Mouse (Mus musculus): ENCODE measurements around the gene Arrb2. TPM values are rescaled to one million over a fixed set of nuclear protein-coding genes. Genes with fewer than 3 reads are reported as not detected.
"Not testable (repeated sequence)": the region's sequence is repeated elsewhere in the genome, so short reads cannot be mapped to it uniquely, and the experiment has no call there.

The Arrb2 gene
- polyA plus RNA-seq (2016; fragmentation: Nextera tagmentation; extraction: Ambion mirVana), result 11.5 and 19.3 TPM in 2 replicates

DNA sequence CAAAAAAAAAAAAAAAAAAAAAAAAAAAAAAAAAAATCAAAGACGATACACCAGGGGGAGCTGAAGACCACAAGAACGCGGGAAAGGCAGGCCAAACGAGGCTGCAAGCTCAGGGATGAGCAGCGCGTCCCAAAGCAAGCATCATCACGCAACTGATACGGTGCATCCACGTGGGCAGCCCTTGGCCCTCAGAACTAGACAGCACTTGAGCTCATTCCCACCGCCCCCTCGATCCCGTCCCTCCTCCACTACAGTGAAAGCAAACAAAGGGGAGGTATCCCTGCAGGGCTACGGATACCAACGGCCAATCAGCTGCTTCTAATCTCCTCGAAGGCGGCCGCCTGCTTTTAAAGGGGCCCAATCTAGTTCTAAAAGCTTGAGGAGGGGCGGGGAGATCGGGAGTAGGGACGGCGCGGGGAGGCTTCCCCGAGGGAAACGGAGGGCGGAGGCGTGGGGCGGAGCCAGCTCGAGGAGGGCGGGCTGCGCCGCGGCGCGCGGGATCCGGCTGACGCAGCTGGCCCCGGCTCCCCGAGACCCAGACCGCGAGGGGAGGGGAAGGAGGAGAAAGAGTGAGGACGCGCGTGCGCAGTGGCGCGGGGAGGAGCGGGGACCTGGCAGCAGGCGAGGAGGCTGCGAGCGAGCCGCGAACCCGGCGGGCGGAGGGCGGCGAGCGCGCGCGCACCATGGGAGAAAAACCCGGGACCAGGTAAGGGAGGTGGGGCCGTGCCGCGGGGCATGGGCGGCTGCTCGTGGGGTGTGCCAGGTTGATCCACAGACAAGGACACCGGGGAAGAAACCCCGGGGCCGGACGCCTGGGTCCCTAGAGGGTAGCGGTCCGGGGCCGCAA, at the start of gene Arrb2:
Gene Arrb2, plus strand, starts transcription at position 588 of the 847 bp plus-strand sequence.
- H3K4me3 ChIP-seq, result peak within 1 kb of the TSS; percentile 80

DNA sequence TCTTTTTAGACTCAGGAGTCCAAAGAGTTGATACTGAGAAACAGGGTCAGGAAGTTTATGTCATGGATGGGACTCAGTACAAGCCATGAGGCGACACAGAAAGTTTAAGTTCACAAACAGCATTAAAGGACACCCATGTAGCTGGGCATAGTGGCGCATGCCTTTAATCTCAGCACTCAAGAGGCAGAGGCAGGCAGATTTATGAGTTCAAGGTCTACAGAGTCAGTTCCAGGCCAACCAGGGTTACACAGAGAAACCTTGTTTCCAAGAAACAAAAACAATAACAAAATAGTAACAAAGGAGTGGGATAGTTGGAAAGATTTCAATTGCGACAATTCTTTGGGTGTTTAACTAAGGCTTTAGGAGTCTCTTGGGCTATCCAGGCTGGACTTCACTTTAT, 48.3 kb upstream of the Arrb2 start:
- no peak overlapping the region for H3K27ac ChIP-seq
- H3K9me3 ChIP-seq, result no peaks in the 10 kb centered on the region
- H3K4me1 ChIP-seq, result 0 out of 2 replicates have a peak, but pooled peaks cover 2% of the 10 kb centered on the region
- WGBS, result 93% methylated on average over 3 of the region's 3 CpGs
- H3K27me3 ChIP-seq (ENCODE audit: insufficient read depth, poor library complexity, severe bottlenecking), result no peaks in the 10 kb centered on the region
- H3K4me3 ChIP-seq, result no peak overlapping the region
- no peak for DNase-seq (ENCODE audit: low spot score)
- peaks cover 25% of the 10 kb centered on the region for H3K36me3 ChIP-seq

More for the DNA sequence above, at the start of gene Arrb2:
- under 1% methylated on average over 74 of the region's 75 CpGs for WGBS
- H3K27me3 ChIP-seq (ENCODE audit: insufficient read depth, poor library complexity, severe bottlenecking), result peaks cover 10% of the 10 kb centered on the region; the same call in 1 of the 2 replicates
- peaks cover 20% of the 10 kb centered on the region for H3K4me1 ChIP-seq
- H3K36me3 ChIP-seq, result peaks cover 14% of the 10 kb centered on the region
- H3K9me3 ChIP-seq, result no peaks in the 10 kb centered on the region
- DNase-seq (ENCODE audit: low spot score), result peak; percentile 98
- H3K27ac ChIP-seq, result peak within 1 kb of the TSS; percentile 91

DNA sequence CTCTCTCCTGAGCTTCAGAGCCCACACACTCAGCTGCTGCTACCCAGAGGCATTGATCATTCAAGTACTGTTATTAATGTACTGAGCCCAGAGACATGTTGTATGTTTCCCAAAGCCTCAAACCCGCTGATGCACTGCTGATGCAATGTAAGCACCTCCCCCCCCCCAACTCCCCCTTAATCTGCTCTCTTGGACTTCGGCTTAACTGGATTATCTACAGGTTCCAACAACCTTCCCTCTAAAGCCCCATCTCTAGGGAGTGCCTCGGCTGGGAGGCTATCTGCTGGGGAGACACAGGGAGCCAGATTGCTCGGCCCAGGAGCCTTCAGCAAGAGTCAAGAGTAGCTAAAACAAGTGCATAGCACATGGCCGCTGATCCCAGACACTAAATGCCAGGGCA, 45.0 kb upstream of the Arrb2 start:
- no peak overlapping the region for H3K4me3 ChIP-seq
- WGBS, result 70% methylated on average over 5 of the region's 5 CpGs
- no peaks in the 10 kb centered on the region for H3K9me3 ChIP-seq
- DNase-seq (ENCODE audit: low spot score), result no peak
- H3K4me1 ChIP-seq, result no peaks in the 10 kb centered on the region
- H3K36me3 ChIP-seq, result peaks cover 42% of the 10 kb centered on the region
- H3K27me3 ChIP-seq (ENCODE audit: insufficient read depth, poor library complexity, severe bottlenecking), result no peaks in the 10 kb centered on the region
- H3K27ac ChIP-seq, result no peak overlapping the region

DNA sequence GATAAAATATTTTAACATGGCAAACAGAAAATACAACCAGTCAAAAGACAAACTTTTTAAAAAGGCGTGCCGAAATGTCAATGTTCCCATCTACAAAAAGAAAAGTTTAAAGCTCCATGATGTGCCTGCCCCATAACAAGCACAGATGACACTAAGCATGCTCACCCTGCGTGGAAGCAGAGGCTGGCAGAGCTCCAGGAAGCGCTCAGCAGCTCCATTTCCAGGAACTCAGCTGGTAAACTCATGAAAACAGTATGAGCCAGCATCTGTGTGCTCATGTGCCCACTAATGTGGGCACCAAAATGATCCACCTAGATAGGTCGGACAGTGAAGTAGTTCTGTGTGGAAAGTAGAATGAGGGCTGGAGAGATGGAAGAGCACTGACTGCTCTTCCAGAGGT, 43.0 kb upstream of the Arrb2 start:
- no peaks in the 10 kb centered on the region for H3K27me3 ChIP-seq (ENCODE audit: insufficient read depth, poor library complexity, severe bottlenecking)
- H3K4me1 ChIP-seq, result no peaks in the 10 kb centered on the region
- H3K27ac ChIP-seq, result no peak overlapping the region
- peaks cover 59% of the 10 kb centered on the region for H3K36me3 ChIP-seq
- no peak overlapping the region for H3K4me3 ChIP-seq
- 89% methylated on average over 5 of the region's 5 CpGs for whole genome bisulfite sequencing
- no peaks in the 10 kb centered on the region for H3K9me3 ChIP-seq
- no peak for DNase-seq (ENCODE audit: low spot score)

DNA sequence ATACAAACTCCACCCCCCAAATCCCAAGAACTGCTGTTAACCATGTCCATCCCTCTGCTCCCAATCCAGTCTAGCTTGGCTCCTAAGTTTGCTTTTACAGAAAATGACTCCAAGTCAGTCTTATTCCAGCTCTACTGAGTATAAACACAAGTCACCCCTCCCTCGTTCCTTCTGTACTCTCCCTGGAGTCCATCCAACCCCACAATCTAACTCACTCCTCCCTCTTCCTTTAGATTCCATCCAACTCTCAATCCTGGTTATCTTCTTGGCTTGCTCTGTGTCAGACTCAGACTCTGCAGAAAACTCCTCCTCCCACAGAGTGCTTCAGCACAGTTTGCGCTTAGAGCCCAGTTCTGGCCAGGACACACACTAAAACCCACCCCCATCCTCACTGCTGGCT, 28.8 kb upstream of the Arrb2 start:
- peaks cover 68% of the 10 kb centered on the region for H3K36me3 ChIP-seq
- no peaks in the 10 kb centered on the region for H3K9me3 ChIP-seq
- H3K4me3 ChIP-seq, result no peak overlapping the region
- H3K4me1 ChIP-seq, result peaks cover 6% of the 10 kb centered on the region
- no peak overlapping the region for H3K27ac ChIP-seq
- DNase-seq (ENCODE audit: low spot score), result no peak
- 67% methylated on average over 2 of the region's 2 CpGs for WGBS
- no peaks in the 10 kb centered on the region for H3K27me3 ChIP-seq (ENCODE audit: insufficient read depth, poor library complexity, severe bottlenecking)

DNA sequence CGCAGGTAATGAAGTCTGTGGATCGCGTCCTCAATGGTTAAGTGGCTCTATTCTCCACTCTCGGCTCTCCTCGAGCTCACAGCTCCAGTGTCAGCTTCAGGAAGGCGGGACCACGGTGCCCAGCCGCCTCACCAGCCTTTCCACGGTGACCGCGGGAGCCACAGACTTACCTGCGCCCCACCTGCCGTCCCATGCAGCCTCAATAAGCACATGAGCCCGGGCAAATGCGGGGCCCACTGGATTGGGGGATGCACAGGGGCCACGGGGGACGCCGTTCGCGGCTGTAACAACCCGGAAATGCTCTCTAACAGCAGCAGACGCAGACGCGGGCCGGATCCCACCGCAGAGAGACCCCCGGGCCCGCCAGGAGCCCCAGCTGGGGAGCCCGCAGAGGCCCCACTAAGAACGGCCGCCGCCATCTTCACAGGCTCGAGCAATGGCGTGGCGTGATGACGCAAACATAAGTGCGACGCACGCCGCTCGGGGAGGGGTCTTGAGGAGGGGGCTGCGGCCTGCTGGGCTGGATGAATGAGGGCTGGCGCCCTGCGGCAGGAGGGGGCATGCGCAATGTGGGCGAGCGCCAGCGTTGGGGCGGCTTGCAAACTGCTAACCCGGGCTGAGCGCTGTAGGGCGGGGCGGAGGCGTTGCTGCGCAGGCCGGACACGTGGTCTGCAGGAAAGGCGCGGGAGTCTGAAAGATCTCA, 22.7 kb upstream of the Arrb2 start, which contains the start of gene Pelp1:
Gene Pelp1, minus strand, starts transcription at position 438 of the 703 bp plus-strand sequence.
- WGBS, result under 1% methylated on average over 59 of the region's 59 CpGs
- DNase-seq (ENCODE audit: low spot score), result peak; percentile 98
- Histone ChIP-seq H3K9me3 (no peaks in the 10 kb centered on the region), H3K27me3 (ENCODE audit: insufficient read depth, poor library complexity, severe bottlenecking) (no peaks in the 10 kb centered on the region), H3K4me3 (peak within 1 kb of the TSS; percentile 100), H3K36me3 (peaks cover 21% of the 10 kb centered on the region), H3K27ac (peak within 1 kb of the TSS; percentile 98), H3K4me1 (peaks cover 13% of the 10 kb centered on the region)

DNA sequence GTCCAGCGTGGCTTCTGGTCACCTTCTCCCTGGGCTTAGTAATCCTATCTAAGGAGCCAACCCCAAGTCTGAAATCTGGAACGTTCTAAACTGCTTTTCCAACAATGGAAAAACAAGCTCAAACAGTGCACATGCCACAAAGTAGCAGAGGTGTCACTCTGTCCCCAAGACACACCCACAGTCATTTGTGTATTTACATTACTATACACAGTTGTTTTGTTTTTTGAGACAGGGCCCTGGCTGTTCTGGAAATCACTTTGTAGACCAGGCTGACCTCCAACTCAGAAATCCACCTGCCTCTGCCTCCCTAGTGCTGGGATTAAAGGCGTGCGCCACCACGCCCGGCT, 22.2 kb upstream of the Arrb2 start:
- no peaks in the 10 kb centered on the region for H3K9me3 ChIP-seq
- peaks cover 13% of the 10 kb centered on the region for H3K4me1 ChIP-seq
- 60% methylated on average over 6 of the region's 6 CpGs for WGBS
- H3K27me3 ChIP-seq (ENCODE audit: insufficient read depth, poor library complexity, severe bottlenecking), result no peaks in the 10 kb centered on the region
- no peak for DNase-seq (ENCODE audit: low spot score)
- H3K4me3 ChIP-seq, result peak overlapping the region; percentile 100
- peaks cover 16% of the 10 kb centered on the region for H3K36me3 ChIP-seq
- H3K27ac ChIP-seq, result peak overlapping the region; percentile 98

DNA sequence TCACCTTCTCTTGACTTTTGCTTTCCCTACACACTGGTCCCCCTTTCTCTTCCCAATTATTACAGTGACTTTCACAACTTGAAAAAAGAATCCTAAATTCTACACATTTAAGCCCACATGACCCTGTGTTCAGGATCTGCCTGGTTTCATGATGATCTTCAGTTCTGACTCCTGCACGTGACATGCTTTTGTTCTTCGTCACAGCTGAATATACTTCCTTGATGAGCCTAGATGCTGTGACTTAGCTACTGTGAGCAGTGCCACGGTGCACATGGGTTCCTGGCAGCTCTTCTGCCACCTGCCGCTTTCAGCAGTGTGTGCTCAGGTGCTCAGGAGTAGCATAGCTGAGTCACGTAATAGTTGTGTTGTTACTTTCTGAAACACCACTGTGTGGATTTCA, 19.8 kb upstream of the Arrb2 start:
- Histone ChIP-seq H3K9me3 (no peaks in the 10 kb centered on the region), H3K27ac (no peak overlapping the region), H3K36me3 (0 out of 2 replicates have a peak, but pooled peaks cover under 1% of the 10 kb centered on the region), H3K4me1 (peaks cover 13% of the 10 kb centered on the region), H3K27me3 (ENCODE audit: insufficient read depth, poor library complexity, severe bottlenecking) (no peaks in the 10 kb centered on the region), H3K4me3 (no peak overlapping the region)
- no peak for DNase-seq (ENCODE audit: low spot score)
- WGBS, result 78% methylated on average over 5 of the region's 5 CpGs

DNA sequence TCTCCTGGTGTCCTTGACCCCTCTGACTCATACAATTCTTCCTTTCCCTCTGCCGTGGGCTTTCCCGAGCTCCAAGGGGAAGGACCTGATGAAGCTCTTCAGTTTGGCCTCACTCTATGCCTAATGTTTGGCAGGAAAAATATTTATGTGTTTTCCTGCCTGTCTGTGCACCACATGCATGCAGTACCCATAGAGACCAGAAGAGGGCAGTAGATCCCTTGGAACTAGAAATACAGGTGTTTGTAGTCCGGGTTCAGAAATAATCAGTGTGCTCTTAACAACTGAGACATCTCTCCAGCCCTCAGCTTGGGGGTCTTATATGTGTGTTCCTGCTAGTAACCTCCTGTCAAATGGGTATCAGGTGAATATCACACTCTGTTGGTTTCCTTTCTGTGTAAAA, 18.5 kb upstream of the Arrb2 start:
- Histone ChIP-seq H3K9me3 (no peaks in the 10 kb centered on the region), H3K27ac (no peak overlapping the region), H3K27me3 (ENCODE audit: insufficient read depth, poor library complexity, severe bottlenecking) (no peaks in the 10 kb centered on the region), H3K4me1 (peaks cover 3% of the 10 kb centered on the region), H3K36me3 (no peaks in the 10 kb centered on the region), H3K4me3 (no peak overlapping the region)
- DNase-seq (ENCODE audit: low spot score), result no peak
- whole genome bisulfite sequencing, result 3% methylated on average over 3 of the region's 3 CpGs

DNA sequence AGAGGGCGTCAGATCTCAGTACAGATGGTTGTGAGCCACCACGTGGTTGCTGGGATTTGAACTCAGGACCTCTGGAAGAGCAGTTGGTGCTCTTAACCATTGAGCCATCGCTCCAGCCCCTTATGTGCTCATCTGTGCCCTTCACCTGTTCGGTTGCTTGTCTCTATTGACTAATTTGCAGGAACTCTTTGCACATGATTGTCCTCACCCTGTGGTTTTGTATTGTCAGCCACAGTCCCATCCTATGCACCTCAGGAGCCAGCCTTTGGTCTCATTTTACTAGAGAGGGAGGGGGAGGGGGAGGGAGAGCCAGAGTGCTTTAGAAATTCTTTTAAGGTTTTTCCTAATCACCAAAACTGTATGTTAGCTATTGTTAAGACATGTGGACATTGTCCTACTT, 14.2 kb upstream of the Arrb2 start:
- no peaks in the 10 kb centered on the region for H3K4me1 ChIP-seq
- no peaks in the 10 kb centered on the region for H3K36me3 ChIP-seq
- 63% methylated on average over 4 of the region's 4 CpGs for whole genome bisulfite sequencing
- H3K27me3 ChIP-seq (ENCODE audit: insufficient read depth, poor library complexity, severe bottlenecking), result no peaks in the 10 kb centered on the region
- DNase-seq (ENCODE audit: low spot score), result no peak
- H3K9me3 ChIP-seq, result no peaks in the 10 kb centered on the region
- H3K4me3 ChIP-seq, result no peak overlapping the region
- no peak overlapping the region for H3K27ac ChIP-seq

DNA sequence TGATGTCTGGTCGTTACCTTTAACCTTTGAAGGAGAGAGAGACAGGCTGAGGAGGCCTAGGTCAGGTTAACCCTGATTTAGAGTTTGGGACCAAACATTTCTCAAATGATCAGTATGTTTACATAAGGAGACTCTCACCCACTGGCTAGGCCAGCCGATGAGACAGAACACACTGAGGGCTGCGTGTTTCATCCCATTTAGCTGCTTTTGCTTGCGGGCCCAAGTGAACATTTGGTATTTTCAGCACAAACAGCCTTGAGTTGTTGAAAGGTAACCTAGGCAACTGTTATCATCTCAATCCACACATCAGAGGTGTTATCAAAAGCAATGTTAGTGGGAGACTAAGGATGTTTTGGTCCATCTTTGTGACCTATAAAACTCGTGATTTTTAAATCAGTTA, 12.9 kb upstream of the Arrb2 start:
- no peaks in the 10 kb centered on the region for H3K9me3 ChIP-seq
- no peak overlapping the region for H3K4me3 ChIP-seq
- no peak overlapping the region for H3K27ac ChIP-seq
- H3K4me1 ChIP-seq, result no peaks in the 10 kb centered on the region
- WGBS, result 48% methylated on average over 5 of the region's 5 CpGs
- DNase-seq (ENCODE audit: low spot score), result no peak
- no peaks in the 10 kb centered on the region for H3K27me3 ChIP-seq (ENCODE audit: insufficient read depth, poor library complexity, severe bottlenecking)
- H3K36me3 ChIP-seq, result no peaks in the 10 kb centered on the region

DNA sequence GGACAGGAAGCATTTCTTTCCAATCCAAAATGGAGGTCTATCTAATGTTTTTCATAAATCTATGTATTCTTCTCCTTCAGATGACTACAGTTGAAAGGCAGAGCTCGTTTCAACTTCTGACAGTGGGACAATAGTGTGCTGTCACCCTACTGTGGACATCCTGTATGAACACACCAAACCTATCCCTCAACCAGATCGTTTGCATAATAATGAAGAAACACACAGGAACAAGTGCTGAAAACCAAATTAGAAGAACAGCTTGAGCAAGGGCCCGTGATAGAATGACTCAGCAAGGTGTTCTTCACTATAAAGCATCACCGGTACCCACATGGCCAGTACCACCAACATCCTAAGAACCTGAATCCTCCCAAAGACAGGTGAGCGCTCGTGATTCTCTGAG, 5.8 kb upstream of the Arrb2 start:
- DNase-seq (ENCODE audit: low spot score); H3K36me3 ChIP-seq; H3K9me3 ChIP-seq; H3K4me3 ChIP-seq; H3K27me3 ChIP-seq (ENCODE audit: insufficient read depth, poor library complexity, severe bottlenecking); H3K4me1 ChIP-seq; H3K27ac ChIP-seq: not testable (repeated sequence)
- WGBS, result 68% methylated on average over 6 of the region's 6 CpGs

DNA sequence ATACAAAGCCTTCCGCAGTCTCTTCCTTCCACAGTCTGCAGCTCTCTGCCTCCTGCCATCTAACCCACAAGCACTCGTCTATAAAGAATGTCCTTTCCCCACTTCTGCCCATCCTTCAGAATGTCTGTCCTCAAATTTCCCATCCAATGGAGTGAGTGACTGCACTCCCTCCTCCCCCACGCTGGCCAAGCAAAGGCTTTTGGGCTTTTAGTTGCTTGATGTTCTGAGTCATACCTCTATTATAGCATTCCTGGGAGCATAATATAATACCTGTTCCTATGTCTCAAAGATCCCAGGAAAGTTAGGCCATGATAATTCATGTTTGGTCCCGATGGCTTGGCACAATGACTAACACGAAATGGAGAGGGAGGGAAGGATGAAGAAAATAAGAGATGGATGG, 861 bp upstream of the Arrb2 start:
- Histone ChIP-seq H3K4me1 (peaks cover 20% of the 10 kb centered on the region), H3K4me3 (peak overlapping the region; percentile 80), H3K9me3 (no peaks in the 10 kb centered on the region), H3K27me3 (ENCODE audit: insufficient read depth, poor library complexity, severe bottlenecking) (peaks cover 10% of the 10 kb centered on the region; the same call in 1 of the 2 replicates), H3K27ac (peak overlapping the region; percentile 91), H3K36me3 (peaks cover 7% of the 10 kb centered on the region)
- DNase-seq (ENCODE audit: low spot score), result no peak
- 34% methylated on average over 5 of the region's 5 CpGs for WGBS
